Mouse (Mus musculus) myocyte (in vitro differentiated cells): ENCODE measurements at regions not wholly inside any gene's neighbourhood (a gene's known extent, or its start where the extent isn't known, plus 50 kb on each side); places are given as distances from the start of the nearest gene placed in this dataset.

Experiments used
- CEBPB ChIP-seq: IDR thresholded peaks from 2 replicates; pipeline ENCODE4 v1.6.1; 2011; ENCODE audit warnings: mild to moderate bottlenecking, moderate library complexity; ENCODE audit not compliant: poor library complexity, insufficient read depth, severe bottlenecking
- E2F4 ChIP-seq: IDR thresholded peaks from one replicate; pipeline ENCODE4 v1.6.1; 2011; ENCODE audit warnings: mild to moderate bottlenecking, control low read depth, moderate library complexity; ENCODE audit not compliant: insufficient read depth
- MAX ChIP-seq: IDR thresholded peaks from one replicate; pipeline ENCODE4 v1.6.1; 2011; ENCODE audit warnings: low read depth, mild to moderate bottlenecking, control low read depth
- MYOD1 ChIP-seq, 3 experiments: IDR thresholded peaks; one replicate each; pipeline ENCODE4 v1.6.1; 2011; ENCODE audit warnings: control low read depth in 2 of 3, low read depth in 2 of 3, mild to moderate bottlenecking in 2 of 3, moderate library complexity in 1 of 3; ENCODE audit not compliant: insufficient read length in 2 of 3, control insufficient read depth in 1 of 3
- MYOG ChIP-seq, 3 experiments: IDR thresholded peaks; one replicate each; pipeline ENCODE4 v1.6.1; 2011; ENCODE audit warnings: control low read depth in 2 of 3, low read depth in 2 of 3, mild to moderate bottlenecking in 2 of 3; ENCODE audit not compliant: insufficient read length in 2 of 3, control insufficient read depth in 1 of 3, insufficient read depth in 1 of 3
- POLR2A ChIP-seq: IDR thresholded peaks from one replicate; pipeline ENCODE4 v1.6.1; 2011; ENCODE audit warnings: low read depth, mild to moderate bottlenecking, control low read depth, moderate library complexity; ENCODE audit not compliant: insufficient read length
- REST ChIP-seq: IDR thresholded peaks from one replicate; pipeline ENCODE4 v1.6.1; 2011; ENCODE audit warnings: mild to moderate bottlenecking, control low read depth, moderate library complexity; ENCODE audit not compliant: insufficient read depth, insufficient read length
- SRF ChIP-seq: IDR thresholded peaks from one replicate; pipeline ENCODE4 v1.6.1; 2011; ENCODE audit warnings: low read depth; ENCODE audit not compliant: control insufficient read depth, insufficient read length
- TCF12 ChIP-seq: IDR thresholded peaks from one replicate; pipeline ENCODE4 v1.6.1; 2011; ENCODE audit warnings: mild to moderate bottlenecking, control low read depth; ENCODE audit not compliant: poor library complexity, insufficient read depth, severe bottlenecking
- USF1 ChIP-seq: IDR thresholded peaks from one replicate; pipeline ENCODE4 v1.6.1; 2011; ENCODE audit warnings: low read depth, mild to moderate bottlenecking, control low read depth, moderate library complexity

GRCm38 (mm10) chr9:61666118-61666517 is 248.2 kb downstream of the Rplp1 start:
- TF ChIP-seq USF1 (no peak), CEBPB (no peak), POLR2A (no peak), MAX (no peak), TCF12 (no peak), E2F4 (no peak), REST (no peak), SRF (no peak), MYOD1 (IDR thresholded peaks at IDR 0.05; ENCODE audit: control insufficient read depth in 1 of 3, insufficient read length in 2 of 3, low read depth in 2 of 3) (no peak), MYOG (IDR thresholded peaks at IDR 0.05; ENCODE audit: control insufficient read depth in 1 of 3, insufficient read depth in 1 of 3, insufficient read length in 2 of 3, low read depth in 2 of 3) (no peak)
